Mouse (Mus musculus) R1 (cell line): ENCODE measurements around the gene Furin.

Source experiments
- DNase-seq: peaks from one replicate; pipeline ENCODE4 v3.0.0-alpha.2; 2018; ENCODE audit warnings: low read depth, low spot score

Gene Furin

DNA sequence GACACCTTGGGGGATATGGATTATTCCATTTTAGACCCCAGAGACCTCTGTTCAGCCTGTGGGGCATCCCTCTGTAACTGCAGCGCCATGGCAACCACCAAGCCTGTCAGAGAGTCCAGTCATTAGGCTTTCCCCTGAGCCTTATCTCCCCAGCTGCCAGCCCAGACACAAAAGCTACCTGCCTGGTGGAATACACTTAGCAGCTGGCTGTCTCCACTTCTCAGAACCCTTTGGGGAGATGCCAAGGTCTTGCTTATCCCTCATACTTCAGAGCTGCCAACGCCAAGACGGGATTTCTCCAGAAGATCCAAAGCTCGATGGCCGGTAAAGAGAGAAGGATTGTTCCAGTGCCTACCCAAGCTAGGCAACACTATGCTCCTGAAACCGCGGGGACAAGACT, 63.4 kb downstream of the Furin start:
- no peak for DNase-seq

DNA sequence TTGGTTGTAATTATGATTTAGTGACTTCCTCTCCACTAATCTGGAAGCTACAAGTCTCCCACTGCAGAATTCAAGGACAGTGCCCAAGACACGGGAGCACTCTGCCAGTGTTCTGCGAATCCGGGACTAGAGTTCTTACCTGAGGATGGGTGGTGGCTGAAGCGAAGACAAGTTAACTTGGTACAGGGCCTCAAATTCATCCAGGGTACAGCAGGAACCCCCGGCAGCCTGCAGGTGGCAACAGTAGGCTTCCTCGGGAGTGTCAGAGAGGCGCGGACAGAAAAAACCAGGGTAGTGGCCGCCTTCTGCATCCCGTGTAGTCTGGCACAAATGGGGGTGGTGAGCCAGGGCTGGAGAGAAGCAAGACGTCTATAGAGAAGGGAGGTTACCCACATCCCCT, 64.4 kb downstream of the Furin start, which contains the start of gene Unc45a:
Gene Unc45a (minus strand): TSS at position 213 of the 400 bp plus-strand sequence.
- DNase-seq, result peak; percentile 83

DNA sequence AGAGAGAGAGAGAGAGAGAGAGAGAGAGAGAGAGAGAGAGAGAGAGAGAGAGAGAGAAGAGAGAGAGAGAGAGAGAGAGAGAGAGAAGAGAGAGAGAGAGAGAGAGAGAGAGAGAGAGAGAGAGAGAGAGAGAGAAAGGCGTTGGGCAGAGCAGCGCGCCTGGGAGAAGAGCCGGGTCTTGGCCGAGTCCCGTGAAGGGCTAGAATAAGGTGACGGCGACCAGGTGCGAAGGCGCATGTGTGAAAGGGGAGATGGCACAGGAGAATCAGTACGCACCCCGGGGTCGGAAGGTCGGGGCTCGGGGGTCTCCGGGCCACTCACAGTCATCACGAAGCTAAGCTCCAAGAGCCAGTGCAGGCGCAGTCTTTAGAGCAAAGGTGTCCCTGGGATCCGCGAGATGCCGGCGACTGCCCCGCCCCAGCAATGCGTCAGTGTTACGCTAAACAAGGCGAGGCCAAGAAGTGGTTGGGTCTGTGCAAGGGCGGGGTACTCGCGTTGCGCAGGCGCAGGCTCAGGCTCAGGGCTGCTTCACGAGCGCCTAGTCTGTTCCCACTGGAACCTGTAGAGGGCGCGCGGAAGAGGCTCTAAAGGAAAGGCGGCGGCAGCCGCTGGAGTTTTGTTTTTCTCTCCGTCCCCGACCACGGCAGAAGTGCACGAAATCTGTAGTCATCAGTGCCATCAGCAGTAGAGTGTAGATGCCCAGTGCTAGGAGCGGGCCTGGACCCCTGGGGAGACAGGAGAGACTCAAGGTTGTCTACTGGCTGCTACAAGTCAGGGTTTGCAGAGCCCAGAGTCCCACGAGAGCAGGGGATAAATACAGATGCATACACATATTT, 65.2 kb downstream of the Furin start:
- peak; percentile 98 for DNase-seq

DNA sequence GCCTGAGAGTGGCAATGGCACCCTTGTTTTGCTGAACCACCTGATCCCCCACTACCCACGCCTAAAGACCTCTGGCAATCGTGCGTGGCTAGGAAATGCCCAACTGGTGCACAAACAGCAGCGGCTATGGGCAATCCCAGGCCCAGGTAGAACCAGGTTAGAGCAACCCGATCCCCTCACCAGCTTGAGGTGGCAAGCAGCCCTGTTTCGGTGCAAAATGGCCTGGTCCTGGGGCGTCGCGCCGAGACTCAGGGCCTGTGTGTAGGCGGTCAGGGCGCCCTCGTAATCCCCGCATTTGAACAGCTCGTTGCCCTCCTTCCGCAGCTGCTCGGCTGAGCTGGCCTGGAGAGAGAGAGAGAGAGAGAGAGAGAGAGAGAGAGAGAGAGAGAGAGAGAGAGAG, 65.9 kb downstream of the Furin start:
- DNase-seq, result no peak
